Mouse (Mus musculus) liver, adult 2 months (tissue): Measurements from ENCODE around the gene Mmachc.

Experiments
- CTCF ChIP-seq: fragments of 200-500 bp; IDR thresholded peaks from 2 replicates; pipeline ENCODE4 v1.5.1; 2011; ENCODE audit warnings: low read depth, low read length, control low read depth
- POLR2A ChIP-seq: fragments of 200-500 bp; IDR thresholded peaks from 2 replicates; pipeline ENCODE4 v1.6.1; 2011; ENCODE audit warnings: low read length, control low read depth; ENCODE audit not compliant: insufficient read depth; ENCODE audit errors: extremely low read depth

DNA sequence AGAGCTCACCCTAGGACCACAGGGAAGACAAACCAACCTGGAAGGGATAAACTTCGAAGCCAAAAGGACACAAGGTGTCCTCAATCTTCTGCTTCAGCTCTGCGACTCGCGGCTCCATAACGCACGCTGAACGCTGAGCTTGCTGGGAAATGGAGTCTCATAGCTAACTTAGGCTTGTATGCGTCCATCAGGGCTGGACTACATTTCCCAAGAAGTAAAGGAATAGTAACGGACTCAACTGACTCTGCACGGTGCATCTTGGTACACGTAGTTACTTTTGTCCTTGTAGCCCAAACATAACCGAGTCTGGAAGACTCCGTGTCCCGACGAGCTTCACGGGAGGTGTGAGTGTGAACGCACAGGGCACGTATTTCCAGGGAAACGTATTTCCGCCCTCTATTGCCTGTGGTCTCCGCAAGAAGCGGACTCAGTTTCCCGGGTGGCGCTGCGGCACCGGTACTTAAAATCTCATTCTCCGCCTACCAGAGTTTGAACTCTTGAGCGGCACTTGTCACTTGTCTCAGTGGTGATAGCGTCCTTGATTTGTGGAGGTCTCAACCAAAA lies at the start of gene Mmachc, which contains the start of gene Ccdc163:
- TF ChIP-seq CTCF (no peak), POLR2A (0 out of 2 replicates have a peak, but pooled peaks have one; percentile 32)
